In the genomic region with DNA sequence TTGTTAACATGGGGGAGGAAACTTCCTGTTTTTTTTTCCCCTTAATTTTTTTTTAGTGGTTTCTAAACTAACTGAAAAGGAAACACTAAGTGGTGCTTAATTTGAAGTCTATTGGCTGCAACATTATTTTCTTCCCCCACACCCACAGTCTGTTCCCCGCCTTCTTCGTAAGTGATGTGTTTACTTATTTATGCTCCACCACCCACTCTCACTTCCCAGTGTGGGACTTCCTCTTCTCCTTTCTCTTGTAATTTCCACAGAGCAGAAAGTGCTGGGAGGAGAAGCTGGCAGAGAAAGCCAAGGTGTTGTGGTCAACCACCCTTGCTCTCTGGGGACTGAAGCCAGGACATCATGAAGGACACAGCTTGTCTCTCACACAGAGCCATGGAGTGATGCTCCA, we compare ENCODE assay signal across 10 mouse cellular contexts. TPM values are rescaled to one million over a fixed set of nuclear protein-coding genes. Genes with fewer than 3 reads are reported as not detected.
A peak's percentile ranks its signal among the peaks of the same experiment; 100 is the strongest.
DNase-seq lines count a peak whose midpoint lies in the region; ATAC-seq lines count a peak whose summit lies in the region.
"Had no signal": no experiment of that assay in that cellular context is flagged by ENCODE, and none has a peak within 500 bp of the region (broad histone marks: within the 10 kb centered on the region; RNA-seq: fewer than 3 reads in every experiment).

No protein-coding gene starts in this region.

- WGBS in kidney, embryonic 15.5 days, result 31% methylated on average over 2 of the region's 2 CpGs
- WGBS in hindbrain, embryonic 13.5 days, result 84% methylated on average over 2 of the region's 2 CpGs
- 73% methylated on average over 2 of the region's 2 CpGs for WGBS in forebrain, embryonic 14.5 days

- H3K9me3 ChIP-seq in kidney, embryonic 15.5 days (replicated peaks), result no peaks in the 10 kb centered on the region
- H3K9me3 ChIP-seq in hindbrain, embryonic 13.5 days, result no peaks in the 10 kb centered on the region
- no peaks in the 10 kb centered on the region for H3K9me3 ChIP-seq in forebrain, embryonic 14.5 days (replicated peaks; ENCODE audit: control insufficient read depth, low read length)
- H3K9me3 ChIP-seq: neural tube, embryonic 12.5 days had no signal

- no peaks in the 10 kb centered on the region for H3K27me3 ChIP-seq in kidney, embryonic 15.5 days
- H3K27me3 ChIP-seq in hindbrain, embryonic 13.5 days, result no peaks in the 10 kb centered on the region
- no peaks in the 10 kb centered on the region for H3K27me3 ChIP-seq in forebrain, embryonic 14.5 days (replicated peaks; ENCODE audit: control insufficient read depth, insufficient read depth, low read length)
- H3K27me3 ChIP-seq: neural tube, embryonic 12.5 days had no signal

- no peak overlapping the region for H3K9ac ChIP-seq in kidney, embryonic 15.5 days
- H3K9ac ChIP-seq in hindbrain, embryonic 13.5 days, result no peak overlapping the region
- no peak overlapping the region for H3K9ac ChIP-seq in forebrain, embryonic 14.5 days (ENCODE audit: low read length)
- H3K9ac ChIP-seq: neural tube, embryonic 12.5 days had no signal

- no peaks in the 10 kb centered on the region for H3K36me3 ChIP-seq in kidney, embryonic 15.5 days
- H3K36me3 ChIP-seq in hindbrain, embryonic 13.5 days, result no peaks in the 10 kb centered on the region
- H3K36me3 ChIP-seq in forebrain, embryonic 14.5 days (ENCODE audit: control insufficient read depth, insufficient read depth, low read length), result no peaks in the 10 kb centered on the region
- H3K36me3 ChIP-seq: neural tube, embryonic 12.5 days had no signal

- DNase-seq in kidney, postnatal 10 days, result no peak
- DNase-seq in 416B (ENCODE audit: low read depth), result peak; percentile 36
- peak; percentile 21 to 53 for DNase-seq in kidney, postnatal 25 days
- DNase-seq in embryo, embryonic 10 days (ENCODE audit: low spot score), result no peak
- no peak for DNase-seq in forebrain, embryonic 14.5 days (ENCODE audit: low spot score)

- peaks cover 27% of the 10 kb centered on the region for H3K4me1 ChIP-seq in kidney, embryonic 15.5 days
- 0 out of 2 replicates have a peak, but pooled peaks cover 3% of the 10 kb centered on the region for H3K4me1 ChIP-seq in hindbrain, embryonic 13.5 days (replicated peaks)
- no peaks in the 10 kb centered on the region for H3K4me1 ChIP-seq in forebrain, embryonic 14.5 days (ENCODE audit: control insufficient read depth, insufficient read depth, low read length)
- H3K4me1 ChIP-seq: neural tube, embryonic 12.5 days had no signal

- H3K4me3 ChIP-seq in kidney, embryonic 15.5 days (replicated peaks), result no peak overlapping the region
- H3K4me3 ChIP-seq in hindbrain, embryonic 13.5 days, result no peak overlapping the region
- no peak overlapping the region for H3K4me3 ChIP-seq in forebrain, embryonic 14.5 days (ENCODE audit: low read depth, low read length)
- H3K4me3 ChIP-seq: neural tube, embryonic 12.5 days had no signal

- H3K27ac ChIP-seq in kidney, embryonic 15.5 days, result peak overlapping the region; percentile 34; the same call in 1 of the 2 replicates
- no peak overlapping the region for H3K27ac ChIP-seq in hindbrain, embryonic 13.5 days
- H3K27ac ChIP-seq in forebrain, embryonic 14.5 days (ENCODE audit: low read depth, low read length), result no peak overlapping the region
- H3K27ac ChIP-seq: neural tube, embryonic 12.5 days had no signal

- no peak overlapping the region for H3K4me2 ChIP-seq in kidney, embryonic 15.5 days
- H3K4me2 ChIP-seq in hindbrain, embryonic 13.5 days, result no peak overlapping the region
- H3K4me2 ChIP-seq in forebrain, embryonic 14.5 days (ENCODE audit: low read length), result no peak overlapping the region
- H3K4me2 ChIP-seq: neural tube, embryonic 12.5 days had no signal

- 0 out of 2 replicates have a peak, but pooled peaks have one; percentile 33 for ATAC-seq in kidney, embryonic 15.5 days (replicated peaks; ENCODE audit: low FRiP score)
- ATAC-seq in CD4-positive, CD25-positive, alpha-beta regulatory T cell, adult 4 months, result peak; percentile 20
- no peak for ATAC-seq in hindbrain, embryonic 13.5 days (ENCODE audit: low FRiP score)
- ATAC-seq in forebrain, embryonic 14.5 days, result no peak
- ATAC-seq: intestine, embryonic 16.5 days had no signal

RNA-seq across cellular contexts. Expression of a gene that starts 43.2 kb away (rescaled TPM):
- 15.5 and 16.8 TPM in 2 replicates for polyA plus RNA-seq in kidney, embryonic 15.5 days (2015; fragmentation: Nextera tagmentation; extraction: Ambion mirVana)
- 10 to 100 TPM in 1 of 2 experiments, 1 to 10 TPM in 1; 3.1 to 10.5 TPM for polyA plus RNA-seq in CD4-positive, CD25-positive, alpha-beta regulatory T cell, adult 4 months (2017; shearing (Covaris generic))
- polyA plus RNA-seq in hindbrain, embryonic 13.5 days (2015; fragmentation: Nextera tagmentation; extraction: Ambion mirVana), result 29.6 and 31.5 TPM in 2 replicates
- polyA plus RNA-seq in forebrain, embryonic 14.5 days (2014; fragmentation: Nextera tagmentation; extraction: Ambion mirVana), result 43.6 and 45.9 TPM in 2 replicates

Comparison
In these comparisons a context has a peak if more than half of its experiments do, and no peak if none do; other contexts are left out.
1. DNase-seq: peak in 416B (single experiment) and kidney, postnatal 25 days (2 of 2); none in kidney, postnatal 10 days (single experiment), embryo, embryonic 10 days (single experiment) and forebrain, embryonic 14.5 days (single experiment).
2. ATAC-seq: peak in kidney, embryonic 15.5 days (single experiment) and CD4-positive, CD25-positive, alpha-beta regulatory T cell, adult 4 months (single experiment); none in hindbrain, embryonic 13.5 days (single experiment) and forebrain, embryonic 14.5 days (single experiment).